Mouse (Mus musculus) olfactory bulb, adult 2 months (tissue): ENCODE data around the gene Eif2ak3.

Experiments used
- CTCF ChIP-seq: fragments of 200-500 bp; IDR thresholded peaks from 2 replicates; pipeline ENCODE4 v1.5.1; 2012; ENCODE audit warnings: low read depth, mild to moderate bottlenecking, low read length, moderate library complexity; ENCODE audit not compliant: insufficient read depth
- POLR2A ChIP-seq: fragments of 200-500 bp; IDR thresholded peaks from 2 replicates; pipeline ENCODE4 v1.6.1; 2012; ENCODE audit warnings: mild to moderate bottlenecking, low read depth, low read length, moderate library complexity; ENCODE audit not compliant: insufficient read depth

GRCm38 (mm10) chr6:70804632-70805031 lies 39.7 kb upstream of the Eif2ak3 start:
- TF ChIP-seq CTCF (no peak), POLR2A (no peak)
